Mouse (Mus musculus): ENCODE measurements around the gene Dusp5.
"Not testable (repeated sequence)": the region's sequence is repeated elsewhere in the genome, so short reads cannot be mapped to it uniquely, and the experiment has no call there.

Dusp5 gene

GRCm38 (mm10) chr19:53528752-53529454, at the start of gene Dusp5:
TSS of gene Dusp5 (plus strand) at chr19:53529109.
- DNase-seq: peak; percentile 99 to 100

- DNase-seq: no peak
These were observed 49.3 kb upstream of the Dusp5 start for GRCm38 (mm10) chr19:53479590-53479989.

GRCm38 (mm10) chr19:53482093-53482492, 46.8 kb upstream of the Dusp5 start:
- no peak for DNase-seq

- no peak for DNase-seq
These were observed 46.4 kb upstream of the Dusp5 start for GRCm38 (mm10) chr19:53482527-53482926.

- DNase-seq: no peak
These were observed 44.9 kb upstream of the Dusp5 start for GRCm38 (mm10) chr19:53483984-53484383.

GRCm38 (mm10) chr19:53484918-53485317, 44.0 kb upstream of the Dusp5 start:
- DNase-seq: no peak

- DNase-seq: no peak
These were observed 39.7 kb upstream of the Dusp5 start for GRCm38 (mm10) chr19:53489187-53489586.

- no peak for DNase-seq
These were observed 39.0 kb upstream of the Dusp5 start for GRCm38 (mm10) chr19:53489910-53490309.

GRCm38 (mm10) chr19:53490898-53491297, 38.0 kb upstream of the Dusp5 start:
- no peak for DNase-seq

- DNase-seq: no peak
These were observed 36.4 kb upstream of the Dusp5 start for GRCm38 (mm10) chr19:53492528-53492927.

- DNase-seq: no peak
These were observed 35.0 kb upstream of the Dusp5 start for GRCm38 (mm10) chr19:53493866-53494265.

GRCm38 (mm10) chr19:53497910-53498309, 31.0 kb upstream of the Dusp5 start:
- no peak for DNase-seq

GRCm38 (mm10) chr19:53499049-53499448, 29.9 kb upstream of the Dusp5 start:
- DNase-seq: no peak

- no peak for DNase-seq
These were observed 29.4 kb upstream of the Dusp5 start for GRCm38 (mm10) chr19:53499451-53499940.

GRCm38 (mm10) chr19:53500298-53501006, 28.5 kb upstream of the Dusp5 start:
- no peak for DNase-seq

GRCm38 (mm10) chr19:53501239-53501638, 27.7 kb upstream of the Dusp5 start:
- DNase-seq: not testable (repeated sequence)

GRCm38 (mm10) chr19:53501765-53502164, 27.1 kb upstream of the Dusp5 start:
- DNase-seq: no peak

- DNase-seq: no peak
These were observed 26.0 kb upstream of the Dusp5 start for GRCm38 (mm10) chr19:53502891-53503371.

- DNase-seq: no peak
These were observed 24.7 kb upstream of the Dusp5 start for GRCm38 (mm10) chr19:53504181-53504580.

- no peak for DNase-seq
These were observed 23.2 kb upstream of the Dusp5 start for GRCm38 (mm10) chr19:53505728-53506127.

- DNase-seq: no peak
These were observed 21.4 kb upstream of the Dusp5 start for GRCm38 (mm10) chr19:53507497-53507896.

GRCm38 (mm10) chr19:53511244-53511934, 17.5 kb upstream of the Dusp5 start:
- DNase-seq: no peak

- DNase-seq: no peak
These were observed 11.4 kb upstream of the Dusp5 start for GRCm38 (mm10) chr19:53517370-53518096.

Data from spleen, adult 18-20 months (tissue).